Mouse (Mus musculus): ENCODE measurements around the gene Arrdc5.

The Arrdc5 gene

DNA sequence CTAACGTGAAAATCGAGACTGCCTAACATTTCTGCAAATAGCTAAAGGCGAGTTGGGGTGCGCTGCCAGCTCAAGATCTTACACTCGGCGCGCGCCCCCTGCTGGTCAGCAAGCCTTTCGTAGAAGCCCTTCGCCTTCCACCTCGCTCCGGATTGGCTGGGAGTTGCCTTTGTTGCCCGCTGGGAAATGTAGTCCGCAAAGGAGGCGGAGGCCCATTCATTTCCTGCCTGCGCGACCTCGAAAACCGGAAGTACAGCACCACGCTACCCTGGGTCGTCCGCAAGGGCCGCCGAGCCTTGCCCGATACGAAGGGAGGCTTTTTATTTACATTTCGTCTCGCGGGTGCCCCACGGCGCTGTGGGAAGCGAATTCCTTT, 44.2 kb downstream of the Arrdc5 start:
- peak; percentile 99 for DNase-seq (ENCODE audit: low spot score in 2 of 2)

DNA sequence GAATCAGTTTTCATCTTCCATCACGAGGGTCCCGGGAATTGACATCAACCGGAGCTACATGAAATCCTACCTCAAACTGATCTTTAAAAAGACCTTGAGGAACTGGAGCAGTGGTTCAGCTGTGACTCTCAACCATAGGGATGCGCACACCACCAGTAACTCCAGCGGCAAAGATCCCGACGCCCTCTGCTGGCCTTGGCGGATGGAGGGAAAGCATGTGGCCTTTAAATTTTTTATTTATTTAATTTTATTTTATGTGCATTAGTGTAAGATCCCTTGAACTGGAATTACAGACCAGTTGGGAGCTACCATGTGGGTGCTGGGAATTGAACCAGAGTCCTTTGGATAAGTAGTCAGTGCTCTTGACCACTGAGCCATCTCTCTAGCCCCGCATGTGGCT, 44.7 kb downstream of the Arrdc5 start:
- no peak for DNase-seq (ENCODE audit: low spot score in 2 of 2)

DNA sequence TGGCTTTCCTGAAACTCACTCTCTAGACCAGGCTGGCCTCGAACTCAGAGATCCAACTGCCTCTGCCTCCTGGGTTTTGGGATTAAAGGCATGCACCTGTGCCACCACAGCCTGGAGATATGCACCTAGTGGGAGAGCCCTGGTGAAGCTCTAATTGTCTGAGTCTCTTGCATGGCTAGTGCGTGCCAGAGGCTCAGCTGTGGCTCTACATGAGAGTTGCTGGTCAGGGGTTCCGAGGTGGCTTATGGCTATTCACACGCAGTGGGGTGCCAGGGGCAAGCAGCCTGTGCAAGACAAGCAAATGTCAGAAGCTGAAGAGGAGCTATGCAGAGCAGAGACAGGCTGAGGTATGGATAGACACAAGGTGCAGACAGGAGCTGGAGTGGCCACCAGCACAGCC, 45.4 kb downstream of the Arrdc5 start:
- no peak for DNase-seq (ENCODE audit: low spot score in 2 of 2)

DNA sequence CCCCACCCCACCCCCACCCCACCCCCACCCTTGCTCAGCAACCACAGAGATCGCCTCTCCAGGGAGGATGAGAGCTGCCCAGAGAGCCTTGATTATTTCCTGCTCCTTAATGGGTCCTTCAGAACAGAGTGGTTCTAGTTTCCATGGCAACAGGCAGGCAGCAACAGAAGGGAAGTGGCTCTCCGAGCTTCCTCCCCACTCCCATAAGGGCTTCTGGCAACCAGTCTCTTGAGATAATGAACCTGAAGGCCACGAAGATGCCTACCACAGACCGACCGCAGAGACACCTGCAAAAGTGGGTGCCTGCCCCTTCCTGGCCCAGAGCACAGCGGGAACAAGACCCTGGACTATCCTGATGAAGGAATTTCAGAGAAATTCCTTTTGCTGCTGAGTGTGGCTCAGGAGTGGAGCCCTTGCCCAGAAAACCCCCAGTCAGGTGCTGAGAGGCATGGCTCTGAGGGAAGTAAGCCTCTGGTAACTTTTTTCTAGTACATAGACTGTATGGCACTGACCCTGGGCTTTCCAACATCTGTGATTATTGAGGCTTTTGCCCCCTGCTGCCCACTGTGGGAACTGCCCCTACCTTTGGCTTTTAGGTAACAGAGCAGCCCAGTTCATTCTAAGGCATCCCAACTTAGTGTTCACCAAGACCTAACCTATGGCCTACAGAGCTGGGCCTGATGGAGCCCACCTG, 48.8 kb downstream of the Arrdc5 start:
- DNase-seq (ENCODE audit: low spot score in 2 of 2): peak; percentile 58 to 71

DNA sequence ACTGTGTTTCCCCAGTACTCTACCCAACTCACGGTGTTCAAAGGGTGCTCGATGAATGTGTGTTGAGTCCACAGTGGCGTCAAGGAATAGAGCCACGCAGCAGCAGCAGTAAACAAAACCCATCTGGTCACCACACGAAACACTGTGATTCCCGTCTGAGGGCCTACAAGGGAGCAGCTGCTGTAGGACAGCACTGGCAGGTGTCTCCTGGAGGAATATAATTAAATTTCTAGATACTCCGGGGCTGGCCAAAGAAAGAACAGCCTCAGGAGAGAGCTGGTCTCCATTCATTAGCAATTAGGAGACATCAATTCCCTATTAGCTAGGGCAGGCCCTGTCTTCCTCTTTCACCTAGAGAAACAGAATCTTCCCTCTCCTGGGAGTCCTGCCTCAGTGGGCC, 54.5 kb downstream of the Arrdc5 start:
- no peak for DNase-seq (ENCODE audit: low spot score in 2 of 2)

All from spleen, postnatal 36 days (tissue).